Mouse (Mus musculus): Measurements from ENCODE around the gene Trrap.
"Not testable (repeated sequence)": the region's sequence is repeated elsewhere in the genome, so short reads cannot be mapped to it uniquely, and the experiment has no call there.

Gene Trrap

DNA sequence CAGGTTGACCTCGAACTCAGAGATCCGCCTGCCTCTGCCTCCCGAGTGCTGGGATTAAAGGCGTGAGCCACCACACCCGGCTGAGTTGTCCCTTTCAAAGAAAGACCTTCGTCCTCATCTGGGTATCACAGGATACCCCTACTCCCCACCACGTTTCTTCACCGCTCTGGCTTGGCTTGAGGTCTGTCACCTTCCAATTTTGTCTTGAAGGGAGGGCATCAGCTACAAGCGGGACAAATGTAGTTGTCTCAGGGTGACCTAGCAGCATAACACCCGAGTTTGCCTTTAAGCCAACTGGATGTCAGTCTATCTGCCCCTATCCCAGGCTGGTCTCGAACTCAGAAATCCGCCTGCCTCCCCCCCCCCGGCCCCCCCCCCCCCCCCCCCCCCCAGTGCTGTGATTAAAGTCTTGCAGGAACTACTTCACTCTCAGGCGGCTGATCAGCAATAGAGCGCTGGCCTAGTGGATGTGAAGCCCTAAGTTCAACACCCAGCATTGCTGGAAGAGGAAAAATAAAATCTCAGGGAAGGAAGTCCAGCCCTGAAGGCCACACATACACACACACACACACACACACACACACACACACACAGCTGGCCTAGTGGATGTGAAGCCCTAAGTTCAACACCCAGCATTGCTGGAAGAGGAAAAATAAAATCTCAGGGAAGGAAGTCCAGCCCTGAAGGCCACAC is at the start of gene Trrap:
TSS of gene Trrap (plus strand) at position 627 of the 693 bp plus-strand sequence.
- not testable (repeated sequence) for DNase-seq (ENCODE audit: low spot score in 2 of 2)

DNA sequence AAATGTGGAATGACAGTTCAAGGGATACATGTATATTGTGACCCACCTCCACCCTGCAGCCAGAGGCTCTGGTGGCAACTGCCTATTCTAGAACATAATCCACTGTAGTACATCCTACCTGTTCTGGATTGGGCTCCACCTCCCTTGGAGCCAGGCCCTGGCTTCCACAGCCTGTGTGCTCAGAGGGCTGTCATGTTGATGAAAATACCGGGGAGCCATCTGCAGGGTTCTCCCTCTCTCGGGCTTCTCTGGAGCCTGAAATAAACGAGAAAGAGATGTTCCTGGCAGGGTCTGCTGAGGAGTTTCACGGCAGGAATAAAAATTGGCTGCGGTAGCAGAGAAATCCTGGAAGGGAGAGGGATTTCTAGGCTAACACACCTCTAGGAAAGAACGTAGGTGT is 47.8 kb upstream of the Trrap start:
- peak; percentile 57 to 70 for DNase-seq (ENCODE audit: low spot score in 2 of 2)

DNA sequence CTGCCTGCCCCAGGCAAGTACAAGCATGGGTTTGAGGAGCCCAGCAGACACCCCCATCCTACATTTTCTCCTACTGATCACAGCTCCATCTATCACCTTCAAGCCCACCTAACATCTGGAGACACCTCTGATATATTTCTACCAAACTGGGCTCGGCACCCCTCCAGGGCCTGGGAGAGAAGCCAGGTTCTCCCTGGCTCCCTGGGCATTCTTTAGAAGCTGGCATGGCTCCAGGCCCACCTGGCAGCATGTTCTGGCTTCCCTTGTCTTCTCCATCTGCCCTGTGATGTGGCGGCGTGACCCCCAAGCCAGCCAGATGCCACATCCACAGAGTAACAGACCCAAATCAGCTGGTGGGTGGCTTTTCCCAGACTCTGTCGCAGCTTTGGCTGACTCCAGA is 47.3 kb upstream of the Trrap start:
- DNase-seq (ENCODE audit: low spot score in 2 of 2): peak; percentile 39 to 53

DNA sequence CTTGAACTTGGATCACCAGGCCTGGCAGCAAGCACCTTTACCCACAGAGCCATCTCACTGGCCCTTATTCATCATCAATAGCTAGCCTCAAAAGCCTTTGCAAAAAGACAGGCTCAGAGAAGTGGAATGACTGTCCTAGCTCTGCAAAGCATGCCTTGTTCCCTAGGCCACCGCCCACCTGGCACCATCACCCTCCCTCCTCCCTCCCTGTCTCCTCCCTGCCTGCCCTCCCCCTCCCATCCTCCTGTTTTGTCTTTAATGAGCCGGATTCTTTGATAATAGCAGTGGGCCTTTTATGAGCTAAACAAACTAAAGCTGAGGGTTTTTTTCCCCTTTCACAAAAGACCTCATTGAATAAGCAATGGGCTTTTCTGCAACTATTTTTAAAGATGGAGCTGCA is 42.6 kb upstream of the Trrap start:
- no peak for DNase-seq (ENCODE audit: low spot score in 2 of 2)

DNA sequence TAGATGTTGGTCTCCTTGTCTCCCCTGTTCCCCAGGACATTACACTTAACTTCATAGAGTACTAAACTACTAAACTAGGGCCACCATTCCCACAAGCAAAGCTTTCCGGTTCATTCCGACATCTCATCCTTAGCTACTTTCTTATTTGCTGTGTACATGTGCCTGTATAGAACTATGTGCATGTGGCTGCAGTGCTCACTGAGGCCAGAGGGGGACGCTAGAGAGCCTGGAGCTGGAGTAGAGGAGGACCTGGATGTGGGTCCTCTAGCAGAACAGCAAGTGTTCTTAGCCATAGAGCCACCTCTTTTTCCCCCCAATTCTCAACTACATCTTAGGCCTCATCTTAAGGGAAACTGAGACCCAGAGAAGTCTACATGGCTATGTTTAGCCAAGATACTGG is 42.0 kb upstream of the Trrap start:
- DNase-seq (ENCODE audit: low spot score in 2 of 2): no peak

DNA sequence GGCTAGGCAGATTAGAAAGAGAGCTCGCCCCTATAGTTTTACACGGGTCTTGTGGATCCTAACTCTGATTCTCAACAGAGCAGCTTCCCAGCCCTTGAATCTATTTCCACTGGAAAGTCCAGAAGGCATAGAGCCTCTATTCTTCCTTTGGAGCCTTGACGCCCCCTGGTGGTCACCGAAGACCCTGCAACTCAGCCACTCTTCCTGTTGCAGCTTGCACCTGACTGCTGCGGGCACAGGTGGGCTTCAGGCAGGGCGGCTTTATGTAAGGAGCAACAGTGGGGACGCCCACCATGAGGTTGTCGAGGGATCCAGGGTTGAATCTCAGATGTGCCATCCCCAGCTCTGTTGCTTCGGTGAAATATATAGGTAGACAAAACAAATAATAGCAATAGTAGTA is 40.4 kb upstream of the Trrap start:
- DNase-seq (ENCODE audit: low spot score in 2 of 2): peak; percentile 83 to 84

DNA sequence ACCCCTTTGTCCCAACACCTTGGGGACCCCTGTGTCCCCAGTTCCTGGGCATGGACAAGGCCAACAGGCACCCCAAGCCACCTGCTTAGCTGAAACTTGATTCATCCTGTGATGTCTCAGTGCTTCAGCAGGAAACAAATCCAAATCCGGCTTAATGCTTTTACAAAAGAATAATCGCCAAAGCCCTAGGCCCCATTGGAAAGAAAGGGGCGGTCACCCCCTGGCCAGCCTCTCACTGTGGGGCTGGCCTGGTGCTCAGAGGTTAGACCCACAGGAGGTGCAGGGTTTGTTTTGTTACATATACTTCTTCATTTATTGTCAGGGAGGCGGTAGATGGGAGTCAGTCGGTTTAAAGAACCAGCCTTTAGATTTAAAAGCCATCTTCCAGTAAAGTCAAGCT is 39.3 kb upstream of the Trrap start:
- no peak for DNase-seq (ENCODE audit: low spot score in 2 of 2)

DNA sequence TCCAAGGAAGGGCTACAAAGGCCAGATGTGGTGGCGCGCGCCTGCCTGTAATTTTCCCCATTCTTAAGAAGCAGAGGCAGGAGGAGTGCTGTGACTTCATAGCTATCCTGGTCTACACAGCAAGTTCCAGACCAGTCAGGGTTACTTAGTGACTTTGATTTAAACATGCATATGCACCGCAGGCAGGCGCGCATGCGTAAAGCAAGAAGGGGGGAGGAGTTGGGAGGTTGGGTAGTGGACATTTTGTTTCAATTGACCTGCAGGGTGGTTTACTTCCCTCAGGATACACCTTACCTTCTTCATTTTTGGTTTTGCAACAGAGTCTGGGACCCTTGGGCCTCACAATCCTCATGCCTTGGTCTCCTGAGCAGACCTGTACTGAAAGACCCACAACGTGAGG is 38.3 kb upstream of the Trrap start:
- DNase-seq (ENCODE audit: low spot score in 2 of 2): no peak

DNA sequence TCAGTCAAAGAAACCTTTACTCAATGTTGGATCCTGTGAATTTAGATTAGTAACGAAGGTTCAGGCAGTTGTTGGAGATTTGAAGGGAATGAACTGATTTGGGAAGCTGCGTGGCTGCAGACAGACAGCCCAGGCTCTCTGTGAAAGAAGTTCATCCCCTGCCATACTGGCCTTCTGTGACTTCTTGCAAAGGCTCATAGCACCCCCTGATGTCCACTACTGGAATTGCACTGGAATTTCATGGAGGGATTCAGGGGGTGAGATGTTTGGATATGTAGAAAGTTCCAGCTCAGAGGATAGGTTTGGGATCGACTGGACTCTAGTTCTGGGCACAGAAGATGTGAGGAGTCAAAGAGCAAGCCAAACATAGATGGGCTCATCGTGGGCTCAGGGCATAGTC is 33.6 kb upstream of the Trrap start:
- peak; percentile 78 to 81 for DNase-seq (ENCODE audit: low spot score in 2 of 2)

DNA sequence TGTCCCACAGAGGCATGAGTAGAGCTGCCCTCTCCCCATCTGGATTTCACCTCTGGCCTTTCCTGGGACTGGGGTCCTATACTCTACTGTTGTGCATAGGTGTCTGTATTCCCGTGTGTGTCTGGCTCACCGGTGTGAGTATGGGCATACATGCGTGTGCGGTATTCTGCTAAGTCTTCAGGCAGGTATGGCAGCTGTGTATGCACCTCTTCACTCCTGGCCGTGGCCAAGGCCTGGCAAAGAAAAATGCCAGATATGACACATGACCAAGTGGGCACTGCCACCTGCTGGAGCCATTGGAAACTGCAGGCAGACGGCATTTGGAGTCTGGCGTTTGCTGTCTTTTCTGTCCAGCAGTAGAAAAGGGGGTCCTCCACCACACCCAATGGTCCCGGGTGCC is 32.6 kb upstream of the Trrap start:
- DNase-seq (ENCODE audit: low spot score in 2 of 2): peak; percentile 79 to 85

DNA sequence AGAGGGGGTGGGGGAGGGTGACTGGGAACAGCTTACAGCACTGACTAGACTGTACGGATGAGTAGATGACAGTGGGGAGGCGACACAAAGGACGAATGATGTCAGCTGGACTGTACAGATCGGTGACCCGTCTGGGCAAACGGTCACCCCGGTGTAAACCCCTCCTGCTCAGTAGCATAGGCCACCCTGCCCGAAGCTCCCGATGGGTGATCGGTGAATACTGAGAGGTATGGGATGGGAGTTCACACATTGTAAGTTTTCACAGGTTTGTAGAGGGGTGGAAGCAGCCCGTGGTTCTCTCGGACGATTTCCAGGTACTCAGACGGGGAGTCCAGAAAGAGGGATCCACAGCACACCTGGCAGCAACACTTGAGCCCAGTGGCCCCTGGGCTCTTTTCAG is 30.4 kb upstream of the Trrap start:
- DNase-seq (ENCODE audit: low spot score in 2 of 2): no peak

DNA sequence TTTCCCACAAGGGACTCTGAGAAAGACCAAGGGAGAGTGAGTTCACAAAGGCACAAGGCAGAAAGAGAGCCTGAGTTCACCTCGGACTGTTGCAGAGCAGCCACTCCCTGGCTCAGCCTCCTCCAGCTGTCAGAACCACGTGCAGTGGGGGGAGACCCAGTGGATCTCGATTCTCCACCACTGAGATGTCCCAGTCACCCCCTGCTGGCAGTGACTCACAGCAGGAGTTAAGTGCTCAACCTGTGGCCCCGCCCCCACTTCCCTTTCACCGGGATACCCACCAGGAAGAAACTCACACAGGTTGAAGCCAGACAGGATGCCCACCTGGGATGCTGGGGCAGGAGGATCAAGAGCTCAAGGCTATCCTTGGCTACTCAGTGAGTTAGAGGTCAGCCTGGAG is 15.1 kb upstream of the Trrap start:
- no peak for DNase-seq (ENCODE audit: low spot score in 2 of 2)

DNA sequence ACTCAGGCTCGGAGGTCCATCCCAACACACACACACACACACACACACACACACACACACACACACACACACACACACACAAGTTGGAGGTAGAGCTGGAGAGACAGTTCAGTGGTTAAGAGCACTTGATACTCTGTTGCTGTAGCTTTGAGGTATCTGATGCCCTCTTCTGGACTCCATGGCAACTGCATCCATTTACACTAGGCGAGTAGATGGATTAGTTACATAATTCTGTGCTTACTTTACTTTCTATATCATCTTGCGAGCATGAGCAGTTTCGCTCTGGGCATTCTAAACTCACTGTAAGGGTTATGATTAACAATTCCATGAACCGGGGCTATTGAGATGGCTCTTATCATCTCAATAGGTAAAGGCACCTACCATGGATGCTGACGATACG is 14.5 kb upstream of the Trrap start:
- DNase-seq (ENCODE audit: low spot score in 2 of 2): peak; percentile 66 to 91

DNA sequence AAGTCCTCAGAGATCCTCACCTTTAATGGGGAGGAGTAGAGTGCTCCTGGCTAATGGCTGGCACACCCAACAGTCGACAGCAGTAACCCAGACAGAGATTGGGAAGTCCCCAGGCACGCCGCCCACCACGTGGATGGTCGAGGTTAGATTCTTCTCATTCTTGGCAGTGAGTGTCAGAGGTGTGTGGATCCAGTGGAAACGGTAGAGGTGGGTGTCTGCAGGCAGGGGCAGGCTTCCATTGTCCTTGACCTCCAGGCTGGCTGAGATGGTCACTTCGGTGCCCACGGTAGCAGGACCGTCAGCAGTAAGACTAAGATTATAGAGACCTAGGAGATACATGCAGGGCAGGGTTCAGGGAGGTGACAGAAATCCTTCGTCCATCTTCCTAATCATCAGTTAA is 12.3 kb upstream of the Trrap start:
- DNase-seq (ENCODE audit: low spot score in 2 of 2): no peak

DNA sequence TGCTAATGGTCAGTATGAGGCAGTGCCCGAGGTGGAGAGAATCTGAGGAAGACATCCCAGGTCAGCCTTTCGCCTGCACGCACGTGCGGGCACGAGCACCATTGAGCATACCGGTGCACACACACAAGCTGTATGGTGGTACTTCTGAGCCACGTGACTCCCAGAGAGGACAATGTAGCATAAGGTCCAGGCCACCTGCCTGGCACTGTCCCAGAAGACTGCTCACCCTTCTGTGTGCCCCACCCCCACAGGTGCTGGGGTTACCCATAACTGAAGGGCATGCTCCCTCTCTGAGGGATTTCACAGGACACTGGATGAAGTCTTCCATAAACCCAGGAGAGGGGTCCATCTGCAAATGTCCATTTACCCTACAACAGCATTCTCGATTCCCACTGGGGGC is 10.1 kb upstream of the Trrap start:
- DNase-seq (ENCODE audit: low spot score in 2 of 2): no peak

DNA sequence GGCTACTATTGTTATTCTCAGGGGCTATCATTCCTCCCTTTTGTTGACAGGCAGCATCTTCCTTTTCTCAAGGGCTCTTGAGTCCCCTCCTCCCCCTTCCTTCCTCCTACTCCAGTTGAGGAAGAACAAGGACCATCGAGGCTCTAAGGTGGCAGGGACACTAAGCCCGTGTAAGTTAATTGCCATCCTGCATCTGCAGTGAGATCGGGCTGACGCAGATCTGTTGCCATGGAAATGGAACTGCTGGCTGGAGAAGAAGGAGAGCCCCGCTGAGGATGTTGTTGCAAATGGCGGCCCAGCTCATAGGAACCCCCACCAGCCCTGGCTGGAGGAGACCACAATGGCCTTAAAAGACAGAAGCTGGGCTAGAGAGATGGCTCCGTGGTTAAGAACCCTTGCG is 9.1 kb upstream of the Trrap start:
- DNase-seq (ENCODE audit: low spot score in 2 of 2): peak; percentile 48 to 58

DNA sequence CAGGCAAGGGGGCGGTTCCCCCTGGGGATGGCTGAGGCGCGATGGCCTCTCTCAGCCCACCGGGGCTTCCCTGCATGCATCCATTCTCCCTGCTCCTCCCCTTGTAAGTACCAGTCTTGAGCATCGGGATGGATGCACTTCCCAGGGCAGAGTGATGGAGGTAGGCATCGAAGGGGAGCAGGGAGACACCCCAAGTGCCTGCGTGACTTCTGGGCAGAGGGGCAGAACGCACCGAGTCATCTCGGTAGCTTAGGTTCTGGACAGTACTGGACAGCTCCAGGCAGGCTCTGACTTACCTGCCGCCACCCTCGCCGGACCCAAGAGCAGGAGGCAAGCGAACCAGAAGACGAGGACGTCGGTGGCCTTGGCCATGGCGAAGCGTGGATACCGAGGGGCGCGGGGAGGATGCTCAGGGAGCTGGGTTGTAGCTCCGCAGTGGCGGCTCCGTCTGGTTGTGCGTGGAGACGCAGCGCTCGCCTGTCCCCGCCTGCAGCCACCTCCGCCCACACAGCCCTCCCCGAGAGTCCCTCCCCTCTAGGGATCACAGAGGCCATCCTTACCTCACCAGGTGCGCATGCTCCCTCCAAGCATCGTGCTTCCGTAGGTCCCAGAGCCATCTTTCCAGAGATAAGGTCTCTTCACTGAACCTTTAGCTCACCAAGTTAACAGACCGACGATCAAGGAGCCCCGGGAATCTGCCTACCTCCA is 6.2 kb upstream of the Trrap start, which contains the start of gene Tmem130:
TSS of gene Tmem130 (minus strand) at position 658 of the 708 bp plus-strand sequence.
- DNase-seq (ENCODE audit: low spot score in 2 of 2): peak; percentile 82 to 87

DNA sequence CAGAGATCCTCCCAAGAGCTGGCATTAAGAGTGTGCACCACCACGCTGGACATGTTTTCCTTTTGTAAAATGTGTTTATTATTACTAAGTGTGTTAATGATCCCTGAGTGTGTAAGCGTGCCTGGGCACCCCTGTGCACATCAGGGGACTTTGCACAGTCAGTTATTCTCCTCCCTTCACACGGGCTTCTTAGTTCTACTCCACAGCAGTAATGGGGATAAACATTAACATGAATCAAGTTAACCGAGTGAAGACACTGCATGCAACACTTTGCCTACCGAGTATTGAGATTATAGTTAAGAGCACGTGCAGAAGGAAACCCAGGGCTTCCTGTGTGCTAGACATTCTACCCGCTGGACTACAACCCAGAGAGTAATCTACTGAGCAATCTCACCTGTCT is 1.5 kb upstream of the Trrap start:
- no peak for DNase-seq (ENCODE audit: low spot score in 2 of 2)

DNA sequence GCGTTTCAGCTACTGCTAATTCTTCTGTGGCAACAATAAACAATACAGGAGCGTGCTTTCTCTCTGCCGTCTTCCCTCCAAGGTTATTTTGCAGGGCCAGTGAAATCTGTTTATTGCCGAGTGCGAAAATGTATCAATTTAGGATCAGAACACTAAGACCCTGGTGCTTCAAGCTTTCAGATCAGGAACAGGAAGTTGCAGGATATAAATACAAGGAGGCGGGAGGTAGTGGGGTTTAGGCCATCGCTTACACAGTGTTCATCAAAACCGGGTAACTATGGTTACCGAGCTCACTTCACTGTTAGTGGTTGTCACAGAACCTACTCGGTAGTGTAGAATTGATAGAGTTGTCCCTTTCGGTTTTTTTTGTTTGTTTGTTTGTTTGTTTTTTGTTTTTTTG is 886 bp upstream of the Trrap start:
- no peak for DNase-seq (ENCODE audit: low spot score in 2 of 2)

DNA sequence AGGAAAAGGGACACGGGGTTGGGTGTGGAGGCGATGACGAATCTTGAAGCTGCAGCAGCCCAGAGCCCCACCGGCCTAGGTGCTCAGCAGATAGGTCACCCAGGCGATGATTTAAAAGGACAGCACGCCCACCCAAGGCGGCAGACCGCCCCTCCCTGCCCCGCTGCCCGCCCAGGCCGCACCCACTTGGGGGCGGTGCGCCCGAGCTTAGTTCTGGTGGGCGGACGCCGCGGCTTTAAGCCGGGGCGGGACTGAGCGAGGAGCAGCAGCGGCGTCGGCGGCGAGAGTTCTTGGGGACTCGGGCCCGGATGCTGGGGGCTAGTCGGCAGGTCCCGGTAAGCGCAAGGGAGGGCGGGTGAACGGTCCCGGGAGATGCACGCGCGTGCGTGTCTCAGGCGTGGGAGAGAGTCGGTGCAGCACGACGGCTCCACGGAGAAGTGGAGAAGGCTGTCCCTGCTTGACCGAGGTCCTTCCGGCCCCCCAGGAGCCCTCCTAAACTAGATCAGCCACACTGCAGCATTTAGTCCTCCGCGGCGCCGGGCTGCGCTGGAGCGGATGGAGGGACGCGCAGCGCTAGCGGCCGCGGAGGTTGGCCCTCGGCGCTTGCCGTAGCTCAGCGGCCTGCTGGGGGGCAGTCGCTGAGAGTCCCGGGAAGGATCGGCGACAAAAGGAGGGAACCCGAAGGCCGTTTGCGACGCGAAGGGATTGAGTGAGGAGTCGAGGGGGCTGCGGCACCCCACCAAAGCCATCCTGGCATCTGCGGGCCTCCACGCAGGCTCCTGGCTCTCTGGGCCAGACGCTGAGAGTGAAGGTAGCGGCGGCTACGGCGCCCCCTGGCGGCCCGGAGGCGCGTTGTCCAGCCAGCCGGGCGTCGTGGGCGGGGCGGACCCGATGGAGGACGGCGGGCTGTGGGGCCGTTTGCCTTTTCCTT is 644 bp downstream of the Trrap start:
- peak; percentile 89 to 90 for DNase-seq (ENCODE audit: low spot score in 2 of 2)

DNA sequence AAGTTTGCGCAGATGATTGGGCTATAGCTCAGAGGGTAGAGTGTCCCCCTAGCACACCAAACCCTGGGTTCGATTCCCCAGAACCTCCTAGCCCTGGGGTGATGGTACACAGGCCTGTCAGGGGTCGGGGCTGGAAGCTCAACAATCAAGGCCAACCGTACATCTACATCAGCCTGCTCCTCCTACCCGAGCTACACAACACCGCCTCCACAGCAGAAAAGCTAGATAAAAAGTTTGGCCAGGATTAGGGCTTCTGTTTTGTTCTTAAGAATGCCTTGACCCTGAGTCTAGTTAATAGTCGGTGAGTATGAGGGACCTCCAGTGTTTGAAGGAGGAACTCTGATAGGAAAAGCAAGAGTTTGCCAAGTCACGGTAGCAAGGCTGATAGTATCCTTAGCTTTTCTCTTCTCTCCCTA is 1.5 kb downstream of the Trrap start:
- DNase-seq (ENCODE audit: low spot score in 2 of 2): no peak

DNA sequence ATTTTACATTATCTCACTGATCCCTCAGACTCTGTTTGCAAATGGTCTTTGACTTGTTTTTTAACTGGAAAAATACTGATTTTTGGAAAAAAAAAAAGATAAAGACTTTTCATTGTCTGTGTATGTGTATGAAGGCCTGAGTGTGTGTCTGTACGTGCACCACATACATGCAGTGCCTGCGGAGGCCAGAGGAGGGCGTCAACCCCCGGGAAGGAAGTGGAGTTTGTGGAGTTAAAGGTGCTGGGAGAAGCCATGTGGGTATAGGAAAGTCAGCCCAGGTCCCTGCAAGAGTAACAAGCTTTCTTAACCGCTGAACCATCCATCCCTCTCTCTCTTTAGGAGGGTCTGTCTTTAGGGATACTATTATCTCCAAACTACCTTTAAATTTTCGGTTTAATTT is 5.7 kb downstream of the Trrap start:
- no peak for DNase-seq (ENCODE audit: low spot score in 2 of 2)

Data from frontal cortex, postnatal 36 days (tissue).